Mouse (Mus musculus) forebrain, postnatal 0 days (tissue): ENCODE data around the gene Dhrs3. TPM values are rescaled to one million over a fixed set of nuclear protein-coding genes. Genes with fewer than 3 reads are reported as not detected.

Experiments used
- ATAC-seq: fragments of 200-750 bp; cut with Nextera tagmentation; 2 replicates; pipeline ENCODE4 v1.8.0; 2017; ENCODE audit warnings: mild to moderate bottlenecking, moderate library complexity
- DNase-seq: peaks from one replicate; pipeline ENCODE4 v3.0.0-alpha.2; 2015
- H3K27ac ChIP-seq: fragments of 300-500 bp; sonication (generic); 2 replicates; pipeline ENCODE4 v1.5.1; 2014; ENCODE audit warnings: low read depth, mild to moderate bottlenecking, antibody characterized with exemption, low read length, moderate library complexity, mixed read lengths
- H3K27me3 ChIP-seq: fragments of 300-500 bp; sonication (generic); 2 replicates; pipeline ENCODE4 v1.6.1; 2014; ENCODE audit warnings: mild to moderate bottlenecking, low read length, mixed read lengths; ENCODE audit not compliant: insufficient read depth
- H3K36me3 ChIP-seq: fragments of 300-500 bp; sonication (generic); 2 replicates; pipeline ENCODE4 v1.6.1; 2014; ENCODE audit warnings: mild to moderate bottlenecking, moderate library complexity; ENCODE audit not compliant: insufficient read depth
- H3K4me1 ChIP-seq: fragments of 300-500 bp; sonication (generic); 2 replicates; pipeline ENCODE4 v1.6.1; 2014; ENCODE audit warnings: antibody characterized with exemption; ENCODE audit not compliant: insufficient read depth
- H3K4me2 ChIP-seq: fragments of 300-500 bp; sonication (generic); 2 replicates; pipeline ENCODE4 v1.6.1; 2014; ENCODE audit warnings: low read depth, mild to moderate bottlenecking, moderate library complexity
- H3K4me3 ChIP-seq: fragments of 300-500 bp; sonication (generic); 2 replicates; pipeline ENCODE4 v1.5.1; 2014; ENCODE audit warnings: low read depth, low read length, mixed read lengths
- H3K9ac ChIP-seq: fragments of 300-500 bp; sonication (generic); 2 replicates; pipeline ENCODE4 v1.6.1; 2014; ENCODE audit warnings: mild to moderate bottlenecking
- H3K9me3 ChIP-seq: fragments of 300-500 bp; sonication (generic); 2 replicates; pipeline ENCODE4 v1.6.1; 2016; ENCODE audit warnings: low read length
- CTCF ChIP-seq: sonication (generic); IDR thresholded peaks from 2 replicates; pipeline ENCODE4 v1.5.1; 2016; ENCODE audit warnings: antibody characterized with exemption, control low read depth, low read depth
- WGBS: fragments of 180-500 bp; shearing (Covaris S2); extraction: QIAGEN DNeasy Blood & Tissue Kit; methylation state at CpG from one replicate; pipeline ENCODE4 v1.1.7; 2014; 5-methylcytosine and 5-hydroxymethylcytosine counted together
- polyA plus RNA-seq: library from polyadenylated mRNA; unstranded; fragments of >200 nt; fragmentation: Nextera tagmentation; extraction: Ambion mirVana; gene quantifications from 2 replicates; pipeline ENCODE4 v1.2.1, GENCODE M21; 2015
- total RNA-seq: library from RNA; depleted of rRNA; stranded (reverse); fragments of >200 nt; gene quantifications from 2 replicates; pipeline ENCODE4 v1.2.3, GENCODE M21; 2014

The Dhrs3 gene
- total and polyA plus RNA-seq, 2 experiments from 2014 or later: 13.6 to 23.0 TPM

GRCm38 (mm10) chr4:144928693-144929436, 36.2 kb downstream of the Dhrs3 start:
- ATAC-seq: no peak
- no peaks in the 10 kb centered on the region for H3K27me3 ChIP-seq
- no peak overlapping the region for H3K9ac ChIP-seq
- no peak for TF ChIP-seq CTCF
- DNase-seq: no peak
- no peak overlapping the region for H3K27ac ChIP-seq
- no peaks in the 10 kb centered on the region for H3K36me3 ChIP-seq
- WGBS: 80% methylated on average over 5 of the region's 5 CpGs
- H3K4me1 ChIP-seq: no peaks in the 10 kb centered on the region
- no peak overlapping the region for H3K4me3 ChIP-seq
- no peaks in the 10 kb centered on the region for H3K9me3 ChIP-seq
- H3K4me2 ChIP-seq: no peak overlapping the region

- no peaks in the 10 kb centered on the region for H3K27me3 ChIP-seq
- no peak overlapping the region for H3K9ac ChIP-seq
- ATAC-seq (peak; percentile 77), DNase-seq (peak; percentile 58)
- no peak overlapping the region for H3K4me3 ChIP-seq
- 0 out of 2 replicates have a peak overlapping the region, but pooled peaks have one; percentile 9 for H3K27ac ChIP-seq
- no peaks in the 10 kb centered on the region for H3K9me3 ChIP-seq
- 60% methylated on average over 1 of the region's 1 CpGs for WGBS
- no peaks in the 10 kb centered on the region for H3K36me3 ChIP-seq
- H3K4me2 ChIP-seq: no peak overlapping the region
- no peaks in the 10 kb centered on the region for H3K4me1 ChIP-seq
- no peak for TF ChIP-seq CTCF
Measured at GRCm38 (mm10) chr4:144929811-144930221, 37.2 kb downstream of the Dhrs3 start.

GRCm38 (mm10) chr4:144930366-144930765, 37.7 kb downstream of the Dhrs3 start:
- H3K27me3 ChIP-seq: no peaks in the 10 kb centered on the region
- H3K4me2 ChIP-seq: no peak overlapping the region
- DNase-seq (peak; percentile 47), ATAC-seq (peak; percentile 68)
- no peak overlapping the region for H3K27ac ChIP-seq
- H3K36me3 ChIP-seq: no peaks in the 10 kb centered on the region
- WGBS: 36% methylated on average over 10 of the region's 10 CpGs
- no peaks in the 10 kb centered on the region for H3K4me1 ChIP-seq
- H3K9me3 ChIP-seq: no peaks in the 10 kb centered on the region
- no peak overlapping the region for H3K9ac ChIP-seq
- no peak overlapping the region for H3K4me3 ChIP-seq
- no peak for TF ChIP-seq CTCF

- Histone ChIP-seq H3K36me3 (no peaks in the 10 kb centered on the region), H3K4me3 (no peak overlapping the region), H3K4me1 (no peaks in the 10 kb centered on the region), H3K27ac (no peak overlapping the region), H3K27me3 (no peaks in the 10 kb centered on the region), H3K4me2 (no peak overlapping the region), H3K9me3 (no peaks in the 10 kb centered on the region), H3K9ac (no peak overlapping the region)
- no peak for DNase-seq
- no peak for TF ChIP-seq CTCF
- 92% methylated on average over 7 of the region's 7 CpGs for WGBS
- ATAC-seq: no peak
Measured at GRCm38 (mm10) chr4:144931167-144931566, 38.5 kb downstream of the Dhrs3 start.

GRCm38 (mm10) chr4:144934501-144934900, 41.9 kb downstream of the Dhrs3 start:
- TF ChIP-seq CTCF: no peak
- WGBS: 14% methylated on average over 1 of the region's 1 CpGs
- Histone ChIP-seq H3K9ac (no peak overlapping the region), H3K4me1 (no peaks in the 10 kb centered on the region), H3K27me3 (no peaks in the 10 kb centered on the region), H3K9me3 (no peaks in the 10 kb centered on the region), H3K4me2 (no peak overlapping the region), H3K27ac (no peak overlapping the region), H3K4me3 (no peak overlapping the region), H3K36me3 (no peaks in the 10 kb centered on the region)
- DNase-seq (no peak), ATAC-seq (no peak)

- no peak overlapping the region for H3K9ac ChIP-seq
- H3K9me3 ChIP-seq: no peaks in the 10 kb centered on the region
- H3K27ac ChIP-seq: no peak overlapping the region
- TF ChIP-seq CTCF: peak; percentile 7; the same call in 1 of the 2 replicates
- WGBS: 66% methylated on average over 3 of the region's 3 CpGs
- peak; percentile 81 for ATAC-seq
- H3K27me3 ChIP-seq: no peaks in the 10 kb centered on the region
- no peaks in the 10 kb centered on the region for H3K4me1 ChIP-seq
- H3K4me2 ChIP-seq: no peak overlapping the region
- DNase-seq: peak; percentile 67
- H3K36me3 ChIP-seq: no peaks in the 10 kb centered on the region
- no peak overlapping the region for H3K4me3 ChIP-seq
Measured at GRCm38 (mm10) chr4:144936563-144937154, 44.0 kb downstream of the Dhrs3 start.

- no peak for ATAC-seq
- no peak overlapping the region for H3K4me2 ChIP-seq
- no peak for DNase-seq
- H3K9me3 ChIP-seq: no peaks in the 10 kb centered on the region
- no peaks in the 10 kb centered on the region for H3K36me3 ChIP-seq
- no peak overlapping the region for H3K9ac ChIP-seq
- no peaks in the 10 kb centered on the region for H3K4me1 ChIP-seq
- no peaks in the 10 kb centered on the region for H3K27me3 ChIP-seq
- no peak overlapping the region for H3K27ac ChIP-seq
- no peak overlapping the region for H3K4me3 ChIP-seq
- WGBS: 86% methylated on average over 4 of the region's 4 CpGs
- no peak for TF ChIP-seq CTCF
Measured at GRCm38 (mm10) chr4:144939847-144940411, 47.3 kb downstream of the Dhrs3 start.
